Mouse (Mus musculus) ovary, postnatal 14 days (tissue): ENCODE data around the gene Dhh.

ENCODE experiments used
- DNase-seq: peaks from one replicate; pipeline ENCODE4 v3.0.0; 2022; ENCODE audit warnings: low spot score

The Dhh gene

DNA sequence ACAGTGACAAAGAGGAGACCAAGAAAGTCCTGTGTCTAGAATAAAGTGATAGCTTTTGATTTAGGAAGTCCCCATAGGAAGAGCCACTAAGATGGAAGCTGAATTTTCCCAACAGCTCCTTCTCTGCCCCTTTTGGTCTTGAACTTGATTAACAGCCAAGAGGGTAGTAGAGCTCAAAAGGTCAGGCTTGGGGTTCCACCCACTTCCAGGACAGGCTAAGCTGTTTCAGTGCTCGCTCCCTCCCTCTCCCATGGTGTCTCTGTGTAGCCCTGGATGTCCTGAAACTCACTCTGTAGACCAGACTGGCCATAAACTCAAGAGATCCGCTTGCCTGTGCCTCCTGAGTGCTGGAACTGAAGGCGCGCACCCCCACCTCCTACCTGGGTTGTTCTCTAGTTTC is 17.7 kb upstream of the Dhh start:
- no peak for DNase-seq

- no peak for DNase-seq
Measured at GRCm38 (mm10) chr15:98914903-98915302, 16.6 kb upstream of the Dhh start.

DNA sequence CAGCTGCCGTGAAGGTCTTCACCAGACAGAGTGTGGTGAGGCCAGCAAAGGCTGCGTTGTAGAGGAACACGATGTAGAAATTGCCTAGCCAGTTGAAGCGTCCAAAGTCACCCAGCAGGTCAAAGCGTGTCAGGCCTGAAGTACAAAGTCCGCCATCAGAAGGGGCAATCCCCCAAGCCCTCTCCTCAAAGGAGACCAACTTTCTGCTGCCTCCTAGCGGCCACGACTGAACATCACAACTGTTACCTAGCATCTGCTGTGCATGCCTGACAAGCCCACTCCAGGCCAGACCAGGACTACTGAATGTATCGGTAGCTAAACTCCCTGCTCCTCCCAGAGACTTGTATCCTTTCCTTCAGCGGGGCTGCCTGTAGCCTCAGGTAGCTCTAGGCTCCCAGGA is 6.4 kb upstream of the Dhh start:
- DNase-seq, result no peak

GRCm38 (mm10) chr15:98902600-98902999 is 4.3 kb upstream of the Dhh start:
- DNase-seq, result no peak

GRCm38 (mm10) chr15:98901530-98901929 is 3.2 kb upstream of the Dhh start:
- no peak for DNase-seq

DNA sequence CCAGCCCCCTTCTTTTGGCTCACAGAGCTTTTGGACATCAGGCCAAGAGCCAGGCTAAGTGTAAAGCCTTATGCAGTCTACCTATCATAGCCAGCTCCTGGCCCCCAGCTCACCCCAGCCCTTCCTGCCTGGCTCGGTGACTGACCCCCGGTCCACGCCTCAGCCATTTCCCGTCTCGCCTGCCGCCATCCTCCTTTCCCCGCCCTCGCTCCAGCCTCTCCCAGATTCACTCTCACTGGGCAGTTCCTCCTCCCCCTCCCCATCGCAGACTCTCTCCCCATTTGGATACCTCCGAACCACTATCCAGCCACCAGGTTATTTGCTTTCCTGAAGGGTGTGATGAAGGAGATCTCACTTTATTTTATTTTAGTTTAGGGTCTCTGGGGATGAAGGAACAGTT is 845 bp downstream of the Dhh start:
- DNase-seq, result no peak

DNA sequence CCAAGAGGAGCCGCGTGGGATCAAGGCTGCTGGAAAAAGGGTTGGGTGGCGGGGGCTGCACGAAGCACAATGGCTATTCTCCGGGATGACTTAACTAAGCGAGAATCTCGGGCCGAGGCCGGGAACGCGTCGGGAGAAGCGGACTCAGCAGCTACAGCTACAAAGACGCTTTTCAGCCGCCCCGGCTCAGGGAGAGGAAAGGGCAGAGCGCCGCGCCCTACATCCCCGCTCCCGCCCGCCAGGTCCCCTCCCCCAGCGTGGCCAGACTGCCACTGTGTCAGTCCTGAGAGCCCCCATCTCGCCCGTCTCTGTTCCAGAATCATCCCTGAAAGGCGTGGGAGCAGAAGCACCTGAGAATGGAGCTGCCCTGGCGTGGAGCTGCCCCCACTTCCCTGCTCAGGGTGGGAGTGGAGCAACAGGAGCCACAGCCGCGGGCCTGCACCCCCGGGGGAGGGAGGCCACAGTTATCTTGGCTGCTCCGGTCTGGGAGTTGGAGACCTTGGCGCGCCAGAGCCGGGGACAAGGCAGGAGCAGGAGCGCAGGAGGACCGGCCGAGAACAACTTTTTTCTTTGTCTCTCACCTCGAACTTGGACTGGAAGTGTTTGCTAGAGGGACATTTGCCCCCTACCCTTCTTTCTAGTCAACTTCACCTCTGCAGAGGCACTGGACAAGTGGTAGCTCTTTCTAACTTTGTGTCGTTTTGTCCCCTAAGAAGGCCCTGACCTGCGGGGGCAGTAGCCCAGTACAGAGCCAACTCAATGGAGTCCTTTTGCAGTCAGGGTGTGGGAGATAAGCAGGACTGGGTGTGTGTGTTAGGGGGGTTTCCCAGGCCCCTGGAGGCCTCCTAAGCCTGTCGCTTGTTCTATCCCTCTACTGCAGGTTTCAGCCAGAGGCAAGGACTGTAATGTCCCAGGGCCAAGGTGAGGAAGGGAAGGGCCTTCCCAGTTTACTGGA is 2.4 kb downstream of the Dhh start:
- DNase-seq, result no peak

- no peak for DNase-seq
Measured at GRCm38 (mm10) chr15:98894746-98895634, 3.4 kb downstream of the Dhh start.

- no peak for DNase-seq
Measured at GRCm38 (mm10) chr15:98893940-98894745, 4.2 kb downstream of the Dhh start, which contains the start of gene Rhebl1. Gene Rhebl1 (minus strand): TSS chr15:98894540.

GRCm38 (mm10) chr15:98893036-98893435 is 5.3 kb downstream of the Dhh start:
- no peak for DNase-seq

GRCm38 (mm10) chr15:98891907-98892606 is 6.3 kb downstream of the Dhh start:
- DNase-seq, result peak; percentile 46

DNA sequence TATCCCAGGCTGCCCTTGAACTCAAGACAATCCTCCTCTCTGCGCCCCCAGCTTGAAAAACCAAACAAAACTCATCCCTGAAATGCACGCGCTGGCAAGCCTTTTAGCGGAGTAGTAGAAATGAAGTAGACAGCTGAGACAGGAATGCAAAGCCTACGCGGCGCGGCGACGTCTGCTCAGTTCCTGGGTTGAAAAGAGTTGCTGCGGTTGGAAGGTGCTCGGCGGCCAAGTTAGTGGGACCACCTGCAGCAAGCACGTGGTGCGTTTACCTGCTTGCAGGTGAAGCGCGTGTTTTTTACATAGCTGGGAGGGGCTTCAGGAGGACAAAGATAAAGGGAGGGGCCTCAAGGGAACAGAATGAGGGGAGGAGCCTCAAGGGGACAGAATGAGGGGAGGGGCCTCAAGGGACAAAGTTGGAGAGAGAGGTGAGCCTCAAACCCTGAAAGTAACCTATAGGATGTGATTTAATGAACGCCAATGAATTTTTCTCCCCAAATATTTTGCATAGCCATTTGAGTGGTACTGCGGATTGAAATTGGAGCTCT is 7.1 kb downstream of the Dhh start:
- no peak for DNase-seq

DNA sequence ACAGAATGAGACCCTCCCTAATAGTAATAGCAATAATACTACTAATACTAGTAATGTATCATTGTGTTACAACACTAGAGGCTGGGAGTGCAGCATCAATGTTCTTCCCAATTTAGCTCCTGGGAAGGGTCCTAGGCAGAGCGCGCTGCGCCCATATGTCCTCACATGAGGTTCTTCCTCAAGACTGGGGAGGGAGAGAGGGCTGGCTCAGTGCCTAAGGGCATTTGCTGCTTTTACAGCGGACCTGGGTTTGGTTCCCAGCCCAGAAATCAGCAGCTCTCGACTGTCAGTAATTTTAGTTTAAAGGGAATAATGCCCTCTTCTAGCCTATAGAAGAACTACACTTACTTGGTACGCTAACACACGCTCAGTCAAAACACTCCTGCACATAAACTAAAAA is 10.8 kb downstream of the Dhh start:
- DNase-seq, result no peak

DNA sequence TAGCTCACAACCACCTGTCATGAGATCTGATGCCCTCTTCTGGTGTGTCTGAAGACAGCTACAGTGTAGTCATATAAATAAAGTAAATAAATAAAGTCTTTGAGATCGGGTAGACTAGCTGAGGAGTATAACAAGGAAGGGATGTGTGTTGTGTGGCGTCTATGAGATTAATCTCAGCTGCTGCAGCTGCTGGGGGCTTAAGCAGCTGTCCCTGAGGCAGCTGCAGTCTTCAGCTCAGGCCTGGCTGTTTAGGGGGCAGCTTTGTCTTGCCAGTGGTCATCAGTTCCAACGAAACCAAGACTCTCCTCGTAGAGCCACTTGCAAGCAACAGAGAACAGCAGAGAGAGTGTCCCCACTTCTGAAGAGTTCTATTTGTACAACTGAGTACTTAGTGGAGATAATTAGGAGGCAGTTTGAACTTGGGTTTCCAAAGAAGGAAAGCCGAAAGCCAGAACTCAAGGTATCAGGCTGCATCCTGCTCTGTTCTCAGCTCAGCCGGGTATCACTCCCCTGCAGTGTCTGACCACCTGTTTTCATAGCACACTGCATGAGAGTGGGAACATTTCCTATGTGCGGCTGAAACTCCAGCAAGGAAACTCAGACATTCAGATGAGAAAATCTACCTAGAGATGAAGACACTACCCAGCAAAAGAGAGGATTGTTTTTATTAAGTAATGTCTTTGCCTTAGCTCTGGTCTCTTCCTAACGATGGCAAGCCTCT is 11.5 kb downstream of the Dhh start:
- DNase-seq, result no peak

DNA sequence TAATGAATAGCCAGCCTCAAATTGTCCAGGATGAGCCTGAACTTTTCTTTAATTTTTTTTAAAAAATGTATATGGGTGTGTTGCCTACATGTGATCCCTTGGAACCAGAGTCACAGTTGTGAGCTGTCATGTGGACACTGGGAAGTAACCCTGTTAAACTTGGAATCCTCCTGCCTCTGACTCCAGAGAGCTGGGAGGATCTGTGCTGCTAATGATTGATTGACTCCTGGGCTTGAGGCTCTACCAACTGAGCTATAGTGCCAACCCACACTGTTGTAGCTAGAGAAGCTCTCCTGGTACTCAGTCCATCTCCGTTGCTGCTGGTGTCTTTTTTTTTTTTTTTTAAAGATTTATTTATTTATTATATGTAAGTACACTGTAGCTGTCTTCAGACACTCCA is 14.2 kb downstream of the Dhh start:
- DNase-seq, result no peak

- no peak for DNase-seq
Measured at GRCm38 (mm10) chr15:98883661-98884060, 14.7 kb downstream of the Dhh start.

- no peak for DNase-seq
Measured at GRCm38 (mm10) chr15:98881656-98882008, 16.7 kb downstream of the Dhh start.

GRCm38 (mm10) chr15:98880978-98881655 is 17.2 kb downstream of the Dhh start:
- peak; percentile 75 for DNase-seq

- DNase-seq, result peak; percentile 65
Measured at GRCm38 (mm10) chr15:98877331-98877730, 21.0 kb downstream of the Dhh start.
